Mouse (Mus musculus) MEL (cell line): Measurements from ENCODE around the gene Kat8. TPM values are rescaled to one million over a fixed set of nuclear protein-coding genes. Genes with fewer than 3 reads are reported as not detected.

Experiments used
- DNase-seq: peaks from one replicate; pipeline ENCODE4 v3.0.0; 2011; ENCODE audit warnings: low read depth, low spot score
- H3K27ac ChIP-seq: 2 replicates; pipeline ENCODE4 v1.5.1; 2012; ENCODE audit warnings: low read depth, mild to moderate bottlenecking, control low read depth, low read length, moderate library complexity; ENCODE audit not compliant: control insufficient read depth
- H3K27me3 ChIP-seq, 2 experiments: fragments of 150-350 bp in 1 of 2; sonication (generic) in 1 of 2; 2 replicates each; pipeline ENCODE4 v1.6.1; 2012; ENCODE audit warnings: low read length in 2 of 2, mild to moderate bottlenecking in 2 of 2, improper control_type of control experiment in 1 of 2, moderate library complexity in 1 of 2; ENCODE audit not compliant: insufficient read depth in 2 of 2, control insufficient read depth in 1 of 2
- H3K36me3 ChIP-seq, 2 experiments: 2 replicates each; pipeline ENCODE4 v1.6.1; 2012 to 2014; ENCODE audit warnings: low read length in 2 of 2, improper control_type of control experiment in 1 of 2, inconsistent platforms in 1 of 2, mild to moderate bottlenecking in 1 of 2; ENCODE audit not compliant: insufficient read depth in 2 of 2, control insufficient read depth in 1 of 2
- H3K4me1 ChIP-seq, 2 experiments: fragments of 150-350 bp in 1 of 2; sonication (generic) in 1 of 2; 2 replicates each; pipeline ENCODE4 v1.6.1; 2012; ENCODE audit warnings: low read length in 2 of 2, improper control_type of control experiment in 1 of 2, mild to moderate bottlenecking in 1 of 2; ENCODE audit not compliant: insufficient read depth in 2 of 2, control insufficient read depth in 1 of 2
- H3K4me3 ChIP-seq, 2 experiments: fragments of 150-350 bp in 1 of 2; sonication (generic) in 1 of 2; 2 replicates each; pipeline ENCODE4 v1.5.1; 2012; ENCODE audit warnings: low read depth in 2 of 2, low read length in 2 of 2, mild to moderate bottlenecking in 2 of 2, moderate library complexity in 2 of 2, control low read depth in 1 of 2, improper control_type of control experiment in 1 of 2; ENCODE audit not compliant: control insufficient read depth in 1 of 2, insufficient read depth in 1 of 2
- H3K79me2 ChIP-seq: 2 replicates; pipeline ENCODE4 v1.6.1; 2012; ENCODE audit warnings: mild to moderate bottlenecking, low read length, moderate library complexity; ENCODE audit not compliant: control insufficient read depth, poor library complexity, insufficient read depth
- H3K9ac ChIP-seq: 2 replicates; pipeline ENCODE4 v1.6.1; 2012; ENCODE audit warnings: low read depth, mild to moderate bottlenecking, control low read depth, low read length, moderate library complexity; ENCODE audit not compliant: control insufficient read depth, poor library complexity, severe bottlenecking
- H3K9me3 ChIP-seq: fragments of 150-350 bp; sonication (generic); replicated peaks from 2 replicates; pipeline ENCODE4 v1.6.1; 2012; ENCODE audit warnings: mild to moderate bottlenecking, low read length, improper control_type of control experiment, moderate library complexity; ENCODE audit not compliant: insufficient read depth
- BHLHE40 ChIP-seq: IDR thresholded peaks from 2 replicates; pipeline ENCODE4 v1.6.1; 2012; ENCODE audit warnings: low read depth, mild to moderate bottlenecking, inconsistent platforms, low read length, improper control_type of control experiment, borderline replicate concordance
- CHD1 ChIP-seq: IDR thresholded peaks from 2 replicates; pipeline ENCODE4 v1.6.1; 2012; ENCODE audit warnings: low read depth, mild to moderate bottlenecking, inconsistent platforms, low read length, improper control_type of control experiment
- EP300 ChIP-seq, 2 experiments: IDR thresholded peaks; 2 replicates each; pipeline ENCODE4 v1.6.1; 2011; ENCODE audit warnings: improper control_type of control experiment in 2 of 2, low read length in 2 of 2, low read depth in 1 of 2, mild to moderate bottlenecking in 1 of 2
- GATA1 ChIP-seq: IDR thresholded peaks from 2 replicates; pipeline ENCODE4 v1.6.1; 2011; ENCODE audit warnings: low read depth, low read length, improper control_type of control experiment
- HCFC1 ChIP-seq: IDR thresholded peaks from 2 replicates; pipeline ENCODE4 v1.6.1; 2012; ENCODE audit warnings: low read depth, mild to moderate bottlenecking, inconsistent platforms, low read length, improper control_type of control experiment, moderate library complexity
- KAT2A ChIP-seq: conservative IDR thresholded peaks from 2 replicates; pipeline ENCODE4 v1.6.1; 2012; ENCODE audit warnings: low read depth, low read length, improper control_type of control experiment, inconsistent platforms
- MAX ChIP-seq: IDR thresholded peaks from 2 replicates; pipeline ENCODE4 v1.6.1; 2011; ENCODE audit warnings: low read length, improper control_type of control experiment
- MAZ ChIP-seq: IDR thresholded peaks from 2 replicates; pipeline ENCODE4 v1.6.1; 2012; ENCODE audit warnings: low read depth, mild to moderate bottlenecking, inconsistent platforms, low read length, improper control_type of control experiment
- MXI1 ChIP-seq: IDR thresholded peaks from 2 replicates; pipeline ENCODE4 v1.6.1; 2011; ENCODE audit warnings: mild to moderate bottlenecking, low read depth, low read length, improper control_type of control experiment
- MYB ChIP-seq: IDR thresholded peaks from 2 replicates; pipeline ENCODE4 v1.6.1; 2011; ENCODE audit warnings: mild to moderate bottlenecking, low read depth, low read length, improper control_type of control experiment
- NRF1 ChIP-seq: IDR thresholded peaks from 2 replicates; pipeline ENCODE4 v1.6.1; 2014; ENCODE audit warnings: low read depth, mild to moderate bottlenecking, inconsistent platforms, low read length, improper control_type of control experiment, moderate library complexity; ENCODE audit not compliant: poor library complexity, insufficient read depth, severe bottlenecking
- POLR2A ChIP-seq, 2 experiments: IDR thresholded peaks; 2 replicates each; pipeline ENCODE4 v1.6.1; 2011 to 2012; ENCODE audit warnings: low read length in 2 of 2, mild to moderate bottlenecking in 2 of 2, control low read depth in 1 of 2, improper control_type of control experiment in 1 of 2, low read depth in 1 of 2, moderate library complexity in 1 of 2; ENCODE audit not compliant: control insufficient read depth in 1 of 2, insufficient read depth in 1 of 2, poor library complexity in 1 of 2
- RCOR1 ChIP-seq: IDR thresholded peaks from 2 replicates; pipeline ENCODE4 v1.6.1; 2012; ENCODE audit warnings: low read depth, mild to moderate bottlenecking, inconsistent platforms, low read length, improper control_type of control experiment
- SIN3A ChIP-seq: IDR thresholded peaks from 2 replicates; pipeline ENCODE4 v1.6.1; 2012; ENCODE audit warnings: low read length, improper control_type of control experiment, inconsistent platforms
- SMC3 ChIP-seq: IDR thresholded peaks from 2 replicates; pipeline ENCODE4 v1.6.1; 2011; ENCODE audit warnings: low read depth, low read length, improper control_type of control experiment
- TBP ChIP-seq: IDR thresholded peaks from 2 replicates; pipeline ENCODE4 v1.8.0; 2011; ENCODE audit warnings: low read depth, low read length, improper control_type of control experiment
- USF1 ChIP-seq: IDR thresholded peaks from 2 replicates; pipeline ENCODE4 v1.6.1; 2014; ENCODE audit warnings: low read depth, mild to moderate bottlenecking, inconsistent platforms, low read length, improper control_type of control experiment, moderate library complexity
- USF2 ChIP-seq, 2 experiments: IDR thresholded peaks; 2 replicates each; pipeline ENCODE4 v1.6.1; 2011 to 2012; ENCODE audit warnings: improper control_type of control experiment in 2 of 2, low read length in 2 of 2, borderline replicate concordance in 1 of 2, inconsistent platforms in 1 of 2, low read depth in 1 of 2, mild to moderate bottlenecking in 1 of 2; ENCODE audit not compliant: insufficient read depth in 1 of 2
- ZMIZ1 ChIP-seq: IDR thresholded peaks from 2 replicates; pipeline ENCODE4 v1.6.1; 2012; ENCODE audit warnings: low read depth, mild to moderate bottlenecking, inconsistent platforms, low read length, improper control_type of control experiment, moderate library complexity
- ZNF384 ChIP-seq: IDR thresholded peaks from 2 replicates; pipeline ENCODE4 v1.6.1; 2012; ENCODE audit warnings: low read depth, mild to moderate bottlenecking, inconsistent platforms, low read length, improper control_type of control experiment
- polyA plus RNA-seq, 2 experiments: library from polyadenylated mRNA; stranded (reverse) in 1 of 2; unstranded in 1 of 2; fragments of >175 nt in 1 of 2; fragments of >200 nt in 1 of 2; gene quantifications; 2 replicates each; pipeline versions ENCODE4 v1.2.1 to v1.2.4; 2012; ENCODE audit warnings: low replicate concordance in 2 of 2, low read depth in 1 of 2; ENCODE audit not compliant: insufficient read length in 2 of 2, insufficient read depth in 1 of 2, missing spikeins in 1 of 2
- total RNA-seq: library from RNA; depleted of rRNA; stranded (reverse); fragments of 300-350 nt; gene quantifications from 2 replicates; pipeline ENCODE4 v1.2.3, GENCODE M21; 2012

Kat8 gene
- total and polyA plus RNA-seq, 3 experiments, result 39.5 to 45.8 TPM; not detected in 1

DNA sequence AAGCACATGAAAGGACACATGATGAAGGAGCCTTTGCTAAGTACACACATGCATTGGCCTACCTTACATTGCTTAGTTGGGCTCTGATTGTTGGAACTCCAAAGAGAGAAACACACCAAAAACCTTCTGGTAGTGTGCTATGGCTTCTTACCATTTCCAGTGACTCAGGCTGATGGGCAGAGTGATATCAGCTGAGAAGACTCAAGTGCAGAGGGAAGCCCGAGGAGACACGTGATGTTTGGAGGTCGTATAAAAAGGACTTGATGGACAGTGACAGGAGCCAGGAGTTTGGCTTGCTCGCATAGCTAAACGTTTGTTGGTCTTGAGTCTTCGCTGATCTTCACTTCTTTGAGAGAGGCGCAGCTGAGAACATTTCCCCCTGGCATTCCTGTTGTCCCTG is 14.8 kb upstream of the Kat8 start:
- peak; percentile 69 for DNase-seq
- peak overlapping the region; percentile 58 for H3K27ac ChIP-seq
- peaks cover 0 to 27% of the 10 kb centered on the region in 2 experiments; a peak in 2 of 4 replicates for H3K36me3 ChIP-seq
- H3K4me3 ChIP-seq, result no peak overlapping the region
- TF ChIP-seq USF2 (IDR thresholded peaks at IDR 0.05; ENCODE audit: borderline replicate concordance in 1 of 2, insufficient read depth in 1 of 2, low read depth in 1 of 2, low read length in 2 of 2) (0 out of 4 replicates have a peak, but pooled peaks of 1 of the 2 experiments have one; percentile 44), TBP (0 out of 2 replicates have a peak, but pooled peaks have one; percentile 27), BHLHE40 (peak; percentile 42; the same call in 1 of the 2 replicates), EP300 (IDR thresholded peaks at IDR 0.05; ENCODE audit: low read depth in 1 of 2, low read length in 2 of 2) (0 out of 4 replicates have a peak, but pooled peaks of 1 of the 2 experiments have one; percentile 3), MYB (no peak), RCOR1 (no peak), SIN3A (peak; percentile 40; the same call in 1 of the 2 replicates), SMC3 (no peak), USF1 (peak; percentile 84), GATA1 (peak; percentile 53), NRF1 (no peak), MAX (peak; percentile 56; the same call in 1 of the 2 replicates), MXI1 (peak; percentile 62)
- H3K9me3 ChIP-seq, result no peaks in the 10 kb centered on the region
- no peaks in the 10 kb centered on the region for H3K79me2 ChIP-seq
- peaks cover 23 to 44% of the 10 kb centered on the region in 2 experiments for H3K4me1 ChIP-seq
- H3K27me3 ChIP-seq, result no peaks in the 10 kb centered on the region
- H3K9ac ChIP-seq, result peak overlapping the region; percentile 13; the same call in 1 of the 2 replicates

DNA sequence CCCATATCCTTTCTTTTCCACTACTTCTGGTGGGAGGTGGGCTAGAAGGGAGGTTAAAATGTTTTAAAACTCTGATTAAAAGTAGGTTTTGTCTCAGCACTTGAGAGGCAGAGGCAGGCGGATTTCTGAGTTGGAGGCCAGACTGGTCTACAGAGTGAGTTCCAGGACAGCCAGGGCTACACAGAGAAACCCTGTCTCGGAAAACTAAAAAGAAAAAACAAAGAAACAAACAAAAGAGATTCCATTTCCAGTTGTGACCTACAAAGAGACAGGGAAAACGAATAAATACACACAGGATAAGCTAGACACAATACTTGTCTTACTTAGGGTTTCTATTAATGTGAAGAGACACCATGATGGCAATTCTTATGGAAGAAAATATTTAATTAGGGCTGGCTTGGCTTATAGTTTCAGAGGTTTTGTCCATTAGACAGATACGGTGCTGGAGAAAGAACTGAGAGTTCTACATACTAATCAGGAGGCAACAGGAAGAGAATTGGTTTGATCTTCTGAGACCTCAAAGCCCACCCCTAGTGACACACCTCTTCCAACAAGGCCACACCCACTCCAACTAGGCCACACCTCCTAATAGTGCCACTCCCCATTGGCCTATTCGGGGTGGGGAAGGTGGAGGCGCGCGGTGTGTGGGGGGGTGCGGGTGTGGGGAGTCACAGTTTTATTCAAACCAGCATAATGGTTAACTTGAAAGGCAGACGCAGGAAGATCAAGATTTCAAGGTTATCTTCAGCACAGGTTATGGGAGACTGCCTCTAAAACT is 13.9 kb upstream of the Kat8 start:
- TF ChIP-seq MAZ (0 out of 2 replicates have a peak, but pooled peaks have one; percentile 26), POLR2A (IDR thresholded peaks at IDR 0.05; ENCODE audit: control insufficient read depth in 1 of 2, insufficient read depth in 1 of 2, low read depth in 1 of 2, low read length in 2 of 2, poor library complexity in 1 of 2) (peak in 1 of 2 experiments; percentile 34; a peak in 1 of 4 replicates), TBP (peak; percentile 76), KAT2A (no peak), ZMIZ1 (peak; percentile 98), ZNF384 (no peak), CHD1 (no peak), HCFC1 (peak; percentile 16; the same call in 1 of the 2 replicates)
- H3K4me1 ChIP-seq, result peaks cover 23 to 44% of the 10 kb centered on the region in 2 experiments
- DNase-seq, result peak; percentile 83
- H3K27ac ChIP-seq, result 0 out of 2 replicates have a peak overlapping the region, but pooled peaks have one; percentile 58
- H3K4me3 ChIP-seq, result peak overlapping the region; percentile 29 to 66
- peaks cover 0 to 27% of the 10 kb centered on the region in 2 experiments; a peak in 2 of 4 replicates for H3K36me3 ChIP-seq
- no peaks in the 10 kb centered on the region for H3K9me3 ChIP-seq
- no peaks in the 10 kb centered on the region for H3K79me2 ChIP-seq
- no peaks in the 10 kb centered on the region for H3K27me3 ChIP-seq
- peak overlapping the region; percentile 27 for H3K9ac ChIP-seq
